Comparison of ENCODE assay signal across 16 mouse cellular contexts in the genomic region with DNA sequence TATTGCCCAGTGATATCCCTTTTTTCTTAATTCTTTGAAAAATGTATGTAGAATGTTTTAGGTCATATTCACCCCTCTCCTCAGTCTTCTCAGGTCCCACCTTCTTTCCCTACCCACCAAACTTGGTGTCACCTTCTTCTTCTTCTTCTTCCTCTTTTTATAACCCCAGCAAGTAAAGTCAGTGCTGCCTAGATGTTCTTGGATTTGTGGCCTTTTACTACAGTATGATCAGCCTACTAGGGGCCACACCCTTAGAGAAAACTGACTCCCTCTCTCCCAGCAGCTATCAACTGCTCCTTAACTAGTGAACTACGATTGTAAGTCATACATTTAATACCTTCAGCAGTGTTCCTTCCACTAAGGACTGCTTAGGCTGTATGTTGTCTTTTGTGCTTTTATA.
"Had no signal": no experiment of that assay in that cellular context is flagged by ENCODE, and none has a peak within 500 bp of the region (broad histone marks: within the 10 kb centered on the region; RNA-seq: fewer than 3 reads in every experiment).

No protein-coding gene starts in this region.

- H3K27ac ChIP-seq: neural tube, embryonic 13.5 days; neural tube, embryonic 15.5 days; stomach, embryonic 15.5 days; stomach, postnatal 0 days had no signal

- DNase-seq: retina, postnatal 1 day; right cerebral cortex, adult 18-20 months; right cerebral cortex, postnatal 14 days; right cerebral cortex, postnatal 25 days; right cerebral cortex, postnatal 4 days; spleen, adult 18-20 months; thymus, adult 18-20 months; thymus, adult 2 months; thymus, postnatal 14 days; thymus, postnatal 25 days; thymus, postnatal 36 days; thymus, postnatal 4 days had no signal

- H3K36me3 ChIP-seq: stomach, embryonic 15.5 days had no signal

- H3K9ac ChIP-seq: neural tube, embryonic 13.5 days; neural tube, embryonic 15.5 days; stomach, embryonic 15.5 days had no signal

- H3K4me2 ChIP-seq: neural tube, embryonic 13.5 days; neural tube, embryonic 15.5 days; stomach, embryonic 15.5 days had no signal

- H3K4me1 ChIP-seq: neural tube, embryonic 13.5 days; neural tube, embryonic 15.5 days; stomach, embryonic 15.5 days had no signal

- H3K9me3 ChIP-seq: neural tube, embryonic 13.5 days; neural tube, embryonic 15.5 days; stomach, embryonic 15.5 days had no signal

- H3K4me3 ChIP-seq: neural tube, embryonic 13.5 days; neural tube, embryonic 15.5 days; stomach, embryonic 15.5 days had no signal
